Mouse (Mus musculus) forebrain, embryonic 16.5 days (tissue): Measurements from ENCODE around the gene Clec3a. TPM values are rescaled to one million over a fixed set of nuclear protein-coding genes. Genes with fewer than 3 reads are reported as not detected.
A peak's percentile ranks its signal among the peaks of the same experiment; 100 is the strongest.

Experiments
- ATAC-seq: fragments of 200-750 bp; cut with Nextera tagmentation; 2 replicates; pipeline ENCODE4 v1.8.0; 2017; ENCODE audit warnings: mild to moderate bottlenecking, moderate library complexity
- H3K27ac ChIP-seq: fragments of 300-500 bp; sonication (generic); 2 replicates; pipeline ENCODE4 v1.5.1; 2014; ENCODE audit warnings: low read length, control low read depth
- H3K27me3 ChIP-seq: fragments of 300-500 bp; sonication (generic); replicated peaks from 2 replicates; pipeline ENCODE4 v1.6.1; 2014; ENCODE audit warnings: low read length; ENCODE audit not compliant: control insufficient read depth, insufficient read depth
- H3K36me3 ChIP-seq: fragments of 300-500 bp; sonication (generic); 2 replicates; pipeline ENCODE4 v1.6.1; 2014; ENCODE audit not compliant: control insufficient read depth, insufficient read depth
- H3K4me1 ChIP-seq: fragments of 300-500 bp; sonication (generic); replicated peaks from 2 replicates; pipeline ENCODE4 v1.6.1; 2014; ENCODE audit warnings: low read length; ENCODE audit not compliant: control insufficient read depth, insufficient read depth
- H3K4me2 ChIP-seq: fragments of 300-500 bp; sonication (generic); 2 replicates; pipeline ENCODE4 v1.6.1; 2014; ENCODE audit warnings: mild to moderate bottlenecking, low read length, control low read depth
- H3K4me3 ChIP-seq: fragments of 300-500 bp; sonication (generic); replicated peaks from 2 replicates; pipeline ENCODE4 v1.5.1; 2014; ENCODE audit warnings: mild to moderate bottlenecking, low read length, control low read depth
- H3K9ac ChIP-seq: fragments of 300-500 bp; sonication (generic); replicated peaks from 2 replicates; pipeline ENCODE4 v1.6.1; 2014; ENCODE audit warnings: low read depth, low read length, control low read depth
- H3K9me3 ChIP-seq: fragments of 300-500 bp; sonication (generic); 2 replicates; pipeline ENCODE4 v1.6.1; 2016; ENCODE audit warnings: low read length; ENCODE audit not compliant: control insufficient read depth
- WGBS: fragments of 180-500 bp; shearing (Covaris S2); extraction: QIAGEN DNeasy Blood & Tissue Kit; methylation state at CpG from one replicate; pipeline ENCODE4 v1.1.7; 2014; 5-methylcytosine and 5-hydroxymethylcytosine counted together
- polyA plus RNA-seq: library from polyadenylated mRNA; unstranded; fragments of >200 nt; fragmentation: Nextera tagmentation; extraction: Ambion mirVana; gene quantifications from 2 replicates; pipeline ENCODE4 v1.2.1, GENCODE M21; 2015

The Clec3a gene
- polyA plus RNA-seq, 1 experiment from 2014 or later = not detected

- no peak for ATAC-seq
Measured at GRCm38 (mm10) chr8:114452278-114452677, 34.4 kb downstream of the Clec3a start.

GRCm38 (mm10) chr8:114452781-114453221 is 34.9 kb downstream of the Clec3a start:
- Histone ChIP-seq H3K4me2 (peak overlapping the region; percentile 46), H3K4me3 (0 out of 2 replicates have a peak overlapping the region, but pooled peaks have one; percentile 7), H3K4me1 (peaks cover 3% of the 10 kb centered on the region), H3K36me3 (no peaks in the 10 kb centered on the region), H3K27ac (no peak overlapping the region), H3K9ac (0 out of 2 replicates have a peak overlapping the region, but pooled peaks have one; percentile 7), H3K27me3 (no peaks in the 10 kb centered on the region), H3K9me3 (no peaks in the 10 kb centered on the region)
- 2% methylated on average over 9 of the region's 9 CpGs for WGBS
- ATAC-seq = peak; percentile 54

More at GRCm38 (mm10) chr8:114452278-114452677, 34.4 kb downstream of the Clec3a start:
- 82% methylated on average over 8 of the region's 8 CpGs for WGBS
- Histone ChIP-seq H3K4me1 (peaks cover 3% of the 10 kb centered on the region), H3K9me3 (no peaks in the 10 kb centered on the region), H3K27ac (no peak overlapping the region), H3K9ac (no peak overlapping the region), H3K4me2 (no peak overlapping the region), H3K36me3 (no peaks in the 10 kb centered on the region), H3K4me3 (no peak overlapping the region), H3K27me3 (no peaks in the 10 kb centered on the region)

GRCm38 (mm10) chr8:114455302-114455701 is 37.4 kb downstream of the Clec3a start:
- Histone ChIP-seq H3K4me1 (peaks cover 12% of the 10 kb centered on the region), H3K36me3 (no peaks in the 10 kb centered on the region), H3K4me3 (no peak overlapping the region), H3K4me2 (no peak overlapping the region), H3K9me3 (no peaks in the 10 kb centered on the region), H3K27ac (no peak overlapping the region), H3K9ac (no peak overlapping the region), H3K27me3 (no peaks in the 10 kb centered on the region)
- ATAC-seq = no peak
- 73% methylated on average over 8 of the region's 8 CpGs for WGBS

GRCm38 (mm10) chr8:114455953-114456352 is 38.1 kb downstream of the Clec3a start:
- 80% methylated on average over 15 of the region's 15 CpGs for WGBS
- no peaks in the 10 kb centered on the region for H3K9me3 ChIP-seq
- H3K4me2 ChIP-seq = no peak overlapping the region
- H3K36me3 ChIP-seq = no peaks in the 10 kb centered on the region
- no peaks in the 10 kb centered on the region for H3K27me3 ChIP-seq
- H3K9ac ChIP-seq = no peak overlapping the region
- ATAC-seq = 0 out of 2 replicates have a peak, but pooled peaks have one; percentile 47
- no peak overlapping the region for H3K27ac ChIP-seq
- no peak overlapping the region for H3K4me3 ChIP-seq
- H3K4me1 ChIP-seq = peaks cover 12% of the 10 kb centered on the region

- 49% methylated on average over 25 of the region's 25 CpGs for WGBS
- no peaks in the 10 kb centered on the region for H3K27me3 ChIP-seq
- H3K9ac ChIP-seq = peak overlapping the region; percentile 16; the same call in 1 of the 2 replicates
- peak overlapping the region; percentile 39 for H3K4me2 ChIP-seq
- no peak overlapping the region for H3K27ac ChIP-seq
- no peak for ATAC-seq
- no peaks in the 10 kb centered on the region for H3K9me3 ChIP-seq
- no peaks in the 10 kb centered on the region for H3K36me3 ChIP-seq
- no peak overlapping the region for H3K4me3 ChIP-seq
- peaks cover 13% of the 10 kb centered on the region; the same call in 1 of the 2 replicates for H3K4me1 ChIP-seq
Measured at GRCm38 (mm10) chr8:114458113-114458784, 40.4 kb downstream of the Clec3a start.

- no peaks in the 10 kb centered on the region for H3K36me3 ChIP-seq
- WGBS = 63% methylated on average over 5 of the region's 5 CpGs
- no peak for ATAC-seq
- no peak overlapping the region for H3K4me3 ChIP-seq
- no peaks in the 10 kb centered on the region for H3K9me3 ChIP-seq
- H3K9ac ChIP-seq = no peak overlapping the region
- H3K4me2 ChIP-seq = no peak overlapping the region
- no peak overlapping the region for H3K27ac ChIP-seq
- H3K4me1 ChIP-seq = peaks cover 13% of the 10 kb centered on the region; the same call in 1 of the 2 replicates
- no peaks in the 10 kb centered on the region for H3K27me3 ChIP-seq
Measured at GRCm38 (mm10) chr8:114460600-114460999, 42.7 kb downstream of the Clec3a start.

GRCm38 (mm10) chr8:114462591-114462990 is 44.7 kb downstream of the Clec3a start:
- ATAC-seq = no peak
- no peak overlapping the region for H3K4me3 ChIP-seq
- H3K36me3 ChIP-seq = no peaks in the 10 kb centered on the region
- 86% methylated on average over 11 of the region's 11 CpGs for WGBS
- no peaks in the 10 kb centered on the region for H3K27me3 ChIP-seq
- no peak overlapping the region for H3K27ac ChIP-seq
- H3K4me1 ChIP-seq = peaks cover 13% of the 10 kb centered on the region; the same call in 1 of the 2 replicates
- no peak overlapping the region for H3K9ac ChIP-seq
- no peak overlapping the region for H3K4me2 ChIP-seq
- H3K9me3 ChIP-seq = no peaks in the 10 kb centered on the region

GRCm38 (mm10) chr8:114463305-114463704 is 45.4 kb downstream of the Clec3a start:
- no peak overlapping the region for H3K9ac ChIP-seq
- H3K27ac ChIP-seq = no peak overlapping the region
- no peak overlapping the region for H3K4me3 ChIP-seq
- H3K27me3 ChIP-seq = no peaks in the 10 kb centered on the region
- peaks cover 9% of the 10 kb centered on the region; the same call in 1 of the 2 replicates for H3K4me1 ChIP-seq
- no peaks in the 10 kb centered on the region for H3K9me3 ChIP-seq
- ATAC-seq = no peak
- WGBS = 54% methylated on average over 10 of the region's 10 CpGs
- no peak overlapping the region for H3K4me2 ChIP-seq
- no peaks in the 10 kb centered on the region for H3K36me3 ChIP-seq

GRCm38 (mm10) chr8:114468526-114469207 is 50.8 kb downstream of the Clec3a start:
- H3K27me3 ChIP-seq = no peaks in the 10 kb centered on the region
- H3K9me3 ChIP-seq = no peaks in the 10 kb centered on the region
- H3K27ac ChIP-seq = peak overlapping the region; percentile 33; the same call in 1 of the 2 replicates
- no peak overlapping the region for H3K4me2 ChIP-seq
- peak; percentile 66; the same call in 1 of the 2 replicates for ATAC-seq
- H3K4me1 ChIP-seq = no peaks in the 10 kb centered on the region; the same call in 1 of the 2 replicates
- WGBS = 63% methylated on average over 21 of the region's 21 CpGs
- H3K9ac ChIP-seq = no peak overlapping the region
- H3K36me3 ChIP-seq = no peaks in the 10 kb centered on the region
- no peak overlapping the region for H3K4me3 ChIP-seq
